Mouse (Mus musculus): ENCODE measurements at regions not wholly inside any gene's neighbourhood (a gene's known extent, or its start where the extent isn't known, plus 50 kb on each side); places are given as distances from the start of the nearest gene placed in this dataset.

- 75% methylated on average over 7 of the region's 7 CpGs for WGBS (ENCODE audit: insufficient replicate concordance)
- ATAC-seq (replicated peaks; ENCODE audit: insufficient number of reproducible peaks, low FRiP score, low TSS enrichment), result no peak
Measured at GRCm38 (mm10) chr14:33807196-33807595, 116.2 kb upstream of the Gdf10 start.

GRCm38 (mm10) chr14:33808593-33809265, 114.7 kb upstream of the Gdf10 start:
- peak; percentile 73; the same call in 1 of the 2 replicates for ATAC-seq (replicated peaks; ENCODE audit: insufficient number of reproducible peaks, low FRiP score, low TSS enrichment)
- H3K4me2 ChIP-seq, result no peak overlapping the region
- H3K9ac ChIP-seq (ENCODE audit: low read depth, low read length), result no peak overlapping the region
- 22% methylated on average over 11 of the region's 11 CpGs for WGBS (ENCODE audit: insufficient replicate concordance)
- no peaks in the 10 kb centered on the region for H3K9me3 ChIP-seq (replicated peaks; ENCODE audit: control insufficient read depth, low read length)
- H3K27me3 ChIP-seq (ENCODE audit: control insufficient read depth, insufficient read depth, low read length), result no peaks in the 10 kb centered on the region
- H3K36me3 ChIP-seq (ENCODE audit: control insufficient read depth, insufficient read depth, low read length), result no peaks in the 10 kb centered on the region
- H3K4me1 ChIP-seq (ENCODE audit: control insufficient read depth, insufficient read depth, low read length), result peaks cover 14% of the 10 kb centered on the region
- no peak overlapping the region for H3K27ac ChIP-seq (ENCODE audit: low read depth, low read length)
- H3K4me3 ChIP-seq (ENCODE audit: low read depth, low read length), result no peak overlapping the region

More at GRCm38 (mm10) chr14:33807196-33807595, 116.2 kb upstream of the Gdf10 start:
- Histone ChIP-seq H3K4me1 (ENCODE audit: control insufficient read depth, insufficient read depth, low read length) (peaks cover 14% of the 10 kb centered on the region), H3K27ac (ENCODE audit: low read depth, low read length) (no peak overlapping the region), H3K4me3 (ENCODE audit: low read depth, low read length) (no peak overlapping the region), H3K9ac (ENCODE audit: low read depth, low read length) (no peak overlapping the region), H3K9me3 (replicated peaks; ENCODE audit: control insufficient read depth, low read length) (no peaks in the 10 kb centered on the region), H3K27me3 (ENCODE audit: control insufficient read depth, insufficient read depth, low read length) (no peaks in the 10 kb centered on the region), H3K4me2 (no peak overlapping the region), H3K36me3 (ENCODE audit: control insufficient read depth, insufficient read depth, low read length) (no peaks in the 10 kb centered on the region)

- Histone ChIP-seq H3K4me3 (ENCODE audit: low read depth, low read length) (no peak overlapping the region), H3K9me3 (replicated peaks; ENCODE audit: control insufficient read depth, low read length) (no peaks in the 10 kb centered on the region), H3K4me1 (ENCODE audit: control insufficient read depth, insufficient read depth, low read length) (peaks cover 14% of the 10 kb centered on the region), H3K36me3 (ENCODE audit: control insufficient read depth, insufficient read depth, low read length) (no peaks in the 10 kb centered on the region), H3K4me2 (no peak overlapping the region), H3K27me3 (ENCODE audit: control insufficient read depth, insufficient read depth, low read length) (no peaks in the 10 kb centered on the region), H3K27ac (ENCODE audit: low read depth, low read length) (no peak overlapping the region), H3K9ac (ENCODE audit: low read depth, low read length) (no peak overlapping the region)
- WGBS (ENCODE audit: insufficient replicate concordance), result 81% methylated on average over 4 of the region's 4 CpGs
- ATAC-seq (replicated peaks; ENCODE audit: insufficient number of reproducible peaks, low FRiP score, low TSS enrichment), result no peak
Measured at GRCm38 (mm10) chr14:33810584-33810983, 112.8 kb upstream of the Gdf10 start.

GRCm38 (mm10) chr14:33811241-33811640, 112.1 kb upstream of the Gdf10 start:
- WGBS (ENCODE audit: insufficient replicate concordance), result 63% methylated on average over 3 of the region's 3 CpGs
- H3K27me3 ChIP-seq (ENCODE audit: control insufficient read depth, insufficient read depth, low read length), result no peaks in the 10 kb centered on the region

GRCm38 (mm10) chr14:33812266-33812665, 111.1 kb upstream of the Gdf10 start:
- no peak overlapping the region for H3K4me2 ChIP-seq
- 84% methylated on average over 8 of the region's 8 CpGs for WGBS (ENCODE audit: insufficient replicate concordance)

More at GRCm38 (mm10) chr14:33811241-33811640, 112.1 kb upstream of the Gdf10 start:
- Histone ChIP-seq H3K4me2 (no peak overlapping the region), H3K36me3 (ENCODE audit: control insufficient read depth, insufficient read depth, low read length) (no peaks in the 10 kb centered on the region), H3K27ac (ENCODE audit: low read depth, low read length) (no peak overlapping the region), H3K9me3 (replicated peaks; ENCODE audit: control insufficient read depth, low read length) (no peaks in the 10 kb centered on the region), H3K9ac (ENCODE audit: low read depth, low read length) (no peak overlapping the region), H3K4me3 (ENCODE audit: low read depth, low read length) (no peak overlapping the region), H3K4me1 (ENCODE audit: control insufficient read depth, insufficient read depth, low read length) (peaks cover 14% of the 10 kb centered on the region)
- ATAC-seq (replicated peaks; ENCODE audit: insufficient number of reproducible peaks, low FRiP score, low TSS enrichment), result no peak

GRCm38 (mm10) chr14:33812772-33813171, 110.6 kb upstream of the Gdf10 start:
- Histone ChIP-seq H3K4me1 (ENCODE audit: control insufficient read depth, insufficient read depth, low read length) (peaks cover 14% of the 10 kb centered on the region), H3K4me3 (ENCODE audit: low read depth, low read length) (no peak overlapping the region), H3K36me3 (ENCODE audit: control insufficient read depth, insufficient read depth, low read length) (no peaks in the 10 kb centered on the region), H3K27me3 (ENCODE audit: control insufficient read depth, insufficient read depth, low read length) (no peaks in the 10 kb centered on the region), H3K4me2 (no peak overlapping the region), H3K9me3 (replicated peaks; ENCODE audit: control insufficient read depth, low read length) (no peaks in the 10 kb centered on the region), H3K27ac (ENCODE audit: low read depth, low read length) (no peak overlapping the region), H3K9ac (ENCODE audit: low read depth, low read length) (no peak overlapping the region)
- WGBS (ENCODE audit: insufficient replicate concordance), result 73% methylated on average over 4 of the region's 4 CpGs
- ATAC-seq (replicated peaks; ENCODE audit: insufficient number of reproducible peaks, low FRiP score, low TSS enrichment), result no peak

More at GRCm38 (mm10) chr14:33812266-33812665, 111.1 kb upstream of the Gdf10 start:
- ATAC-seq (replicated peaks; ENCODE audit: insufficient number of reproducible peaks, low FRiP score, low TSS enrichment), result no peak
- Histone ChIP-seq H3K36me3 (ENCODE audit: control insufficient read depth, insufficient read depth, low read length) (no peaks in the 10 kb centered on the region), H3K4me3 (ENCODE audit: low read depth, low read length) (no peak overlapping the region), H3K4me1 (ENCODE audit: control insufficient read depth, insufficient read depth, low read length) (peaks cover 14% of the 10 kb centered on the region), H3K27me3 (ENCODE audit: control insufficient read depth, insufficient read depth, low read length) (no peaks in the 10 kb centered on the region), H3K9me3 (replicated peaks; ENCODE audit: control insufficient read depth, low read length) (no peaks in the 10 kb centered on the region), H3K27ac (ENCODE audit: low read depth, low read length) (no peak overlapping the region), H3K9ac (ENCODE audit: low read depth, low read length) (no peak overlapping the region)

GRCm38 (mm10) chr14:33813274-33813673, 110.1 kb upstream of the Gdf10 start:
- no peaks in the 10 kb centered on the region for H3K27me3 ChIP-seq (ENCODE audit: control insufficient read depth, insufficient read depth, low read length)
- no peak for ATAC-seq (replicated peaks; ENCODE audit: insufficient number of reproducible peaks, low FRiP score, low TSS enrichment)
- no peak overlapping the region for H3K27ac ChIP-seq (ENCODE audit: low read depth, low read length)

GRCm38 (mm10) chr14:33814107-33814506, 109.3 kb upstream of the Gdf10 start:
- Histone ChIP-seq H3K4me2 (no peak overlapping the region), H3K9me3 (replicated peaks; ENCODE audit: control insufficient read depth, low read length) (no peaks in the 10 kb centered on the region), H3K4me1 (ENCODE audit: control insufficient read depth, insufficient read depth, low read length) (peaks cover 3% of the 10 kb centered on the region), H3K4me3 (ENCODE audit: low read depth, low read length) (no peak overlapping the region), H3K27me3 (ENCODE audit: control insufficient read depth, insufficient read depth, low read length) (no peaks in the 10 kb centered on the region), H3K36me3 (ENCODE audit: control insufficient read depth, insufficient read depth, low read length) (no peaks in the 10 kb centered on the region), H3K27ac (ENCODE audit: low read depth, low read length) (no peak overlapping the region), H3K9ac (ENCODE audit: low read depth, low read length) (no peak overlapping the region)
- ATAC-seq (replicated peaks; ENCODE audit: insufficient number of reproducible peaks, low FRiP score, low TSS enrichment), result no peak
- 74% methylated on average over 1 of the region's 1 CpGs for WGBS (ENCODE audit: insufficient replicate concordance)

More at GRCm38 (mm10) chr14:33813274-33813673, 110.1 kb upstream of the Gdf10 start:
- Histone ChIP-seq H3K4me3 (ENCODE audit: low read depth, low read length) (no peak overlapping the region), H3K9ac (ENCODE audit: low read depth, low read length) (no peak overlapping the region), H3K9me3 (replicated peaks; ENCODE audit: control insufficient read depth, low read length) (no peaks in the 10 kb centered on the region), H3K4me2 (no peak overlapping the region), H3K4me1 (ENCODE audit: control insufficient read depth, insufficient read depth, low read length) (peaks cover 11% of the 10 kb centered on the region), H3K36me3 (ENCODE audit: control insufficient read depth, insufficient read depth, low read length) (no peaks in the 10 kb centered on the region)
- WGBS (ENCODE audit: insufficient replicate concordance), result 43% methylated on average over 3 of the region's 3 CpGs

- Histone ChIP-seq H3K9ac (ENCODE audit: low read depth, low read length) (no peak overlapping the region), H3K4me3 (ENCODE audit: low read depth, low read length) (no peak overlapping the region), H3K4me2 (no peak overlapping the region), H3K4me1 (ENCODE audit: control insufficient read depth, insufficient read depth, low read length) (no peaks in the 10 kb centered on the region), H3K27me3 (ENCODE audit: control insufficient read depth, insufficient read depth, low read length) (no peaks in the 10 kb centered on the region), H3K36me3 (ENCODE audit: control insufficient read depth, insufficient read depth, low read length) (no peaks in the 10 kb centered on the region), H3K27ac (ENCODE audit: low read depth, low read length) (no peak overlapping the region), H3K9me3 (replicated peaks; ENCODE audit: control insufficient read depth, low read length) (no peaks in the 10 kb centered on the region)
- WGBS (ENCODE audit: insufficient replicate concordance), result 80% methylated on average over 2 of the region's 2 CpGs
- ATAC-seq (replicated peaks; ENCODE audit: insufficient number of reproducible peaks, low FRiP score, low TSS enrichment), result no peak
Measured at GRCm38 (mm10) chr14:33814599-33814998, 108.8 kb upstream of the Gdf10 start.
